Mouse (Mus musculus): ENCODE data around the gene Actr10.

The Actr10 gene

GRCm38 (mm10) chr12:70968141-70968790 lies 30.6 kb downstream of the Actr10 start:
- peak; percentile 79 for DNase-seq (ENCODE audit: low read depth)

- peak; percentile 87 for DNase-seq (ENCODE audit: low read depth)
These were observed 31.2 kb downstream of the Actr10 start for GRCm38 (mm10) chr12:70968791-70969307.

- DNase-seq (ENCODE audit: low read depth), result peak; percentile 69
These were observed 32.0 kb downstream of the Actr10 start for GRCm38 (mm10) chr12:70969485-70970184.

- no peak for DNase-seq (ENCODE audit: low read depth)
These were observed 36.2 kb downstream of the Actr10 start for GRCm38 (mm10) chr12:70973831-70974230.

GRCm38 (mm10) chr12:70974441-70975266 lies 37.0 kb downstream of the Actr10 start, which contains the start of gene Psma3:
TSS of gene Psma3 (plus strand) at chr12:70974621.
- peak; percentile 83 for DNase-seq (ENCODE audit: low read depth)

- DNase-seq (ENCODE audit: low read depth), result no peak
These were observed 37.7 kb downstream of the Actr10 start for GRCm38 (mm10) chr12:70975406-70975805.

GRCm38 (mm10) chr12:70975891-70976290 lies 38.2 kb downstream of the Actr10 start:
- no peak for DNase-seq (ENCODE audit: low read depth)

- DNase-seq (ENCODE audit: low read depth), result no peak
These were observed 40.7 kb downstream of the Actr10 start for GRCm38 (mm10) chr12:70978345-70978744.

- no peak for DNase-seq (ENCODE audit: low read depth)
These were observed 47.3 kb downstream of the Actr10 start for GRCm38 (mm10) chr12:70984855-70985550.

GRCm38 (mm10) chr12:70997225-70997624 lies 59.6 kb downstream of the Actr10 start:
- no peak for DNase-seq (ENCODE audit: low read depth)

GRCm38 (mm10) chr12:70999423-70999903 lies 61.8 kb downstream of the Actr10 start:
- DNase-seq (ENCODE audit: low read depth), result no peak

GRCm38 (mm10) chr12:71000344-71000743 lies 62.7 kb downstream of the Actr10 start:
- DNase-seq (ENCODE audit: low read depth), result no peak

- no peak for DNase-seq (ENCODE audit: low read depth)
These were observed 63.8 kb downstream of the Actr10 start for GRCm38 (mm10) chr12:71001456-71001855.

- DNase-seq (ENCODE audit: low read depth), result no peak
These were observed 66.2 kb downstream of the Actr10 start for GRCm38 (mm10) chr12:71003760-71004426.

- DNase-seq (ENCODE audit: low read depth), result no peak
These were observed 68.5 kb downstream of the Actr10 start for GRCm38 (mm10) chr12:71006141-71006540.

GRCm38 (mm10) chr12:71006901-71007300 lies 69.2 kb downstream of the Actr10 start:
- no peak for DNase-seq (ENCODE audit: low read depth)

- no peak for DNase-seq (ENCODE audit: low read depth)
These were observed 72.1 kb downstream of the Actr10 start for GRCm38 (mm10) chr12:71009769-71010168.
